Mouse (Mus musculus): Measurements from ENCODE around the gene Rgl3. TPM values are rescaled to one million over a fixed set of nuclear protein-coding genes. Genes with fewer than 3 reads are reported as not detected.

Gene Rgl3
- total and polyA plus RNA-seq, 2 experiments from 2014 or later: 0.63 to 11.4 TPM

DNA sequence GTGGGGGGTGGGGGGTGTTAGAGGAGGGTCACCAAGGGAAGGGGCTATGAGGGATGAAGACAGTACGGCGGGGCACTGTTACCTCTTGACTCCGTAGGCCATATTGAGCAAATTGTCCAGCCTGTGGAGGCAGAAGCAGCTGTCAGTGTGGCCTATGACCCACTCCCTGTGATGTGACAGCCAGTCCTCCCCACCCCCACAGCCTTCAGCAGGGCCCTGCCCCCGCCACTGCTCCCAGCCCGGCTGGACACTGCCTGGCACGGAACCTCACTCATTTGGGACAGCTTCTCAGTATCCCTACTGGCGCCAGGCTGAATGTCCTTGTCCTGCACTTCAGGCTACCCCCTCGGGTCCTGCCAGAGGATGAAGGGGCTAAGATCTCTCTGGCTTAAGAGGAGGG, 35.3 kb upstream of the Rgl3 start:
- 51% methylated on average over 8 of the region's 8 CpGs for WGBS
- H3K9ac ChIP-seq (replicated peaks; ENCODE audit: low read depth, low read length): no peak overlapping the region

DNA sequence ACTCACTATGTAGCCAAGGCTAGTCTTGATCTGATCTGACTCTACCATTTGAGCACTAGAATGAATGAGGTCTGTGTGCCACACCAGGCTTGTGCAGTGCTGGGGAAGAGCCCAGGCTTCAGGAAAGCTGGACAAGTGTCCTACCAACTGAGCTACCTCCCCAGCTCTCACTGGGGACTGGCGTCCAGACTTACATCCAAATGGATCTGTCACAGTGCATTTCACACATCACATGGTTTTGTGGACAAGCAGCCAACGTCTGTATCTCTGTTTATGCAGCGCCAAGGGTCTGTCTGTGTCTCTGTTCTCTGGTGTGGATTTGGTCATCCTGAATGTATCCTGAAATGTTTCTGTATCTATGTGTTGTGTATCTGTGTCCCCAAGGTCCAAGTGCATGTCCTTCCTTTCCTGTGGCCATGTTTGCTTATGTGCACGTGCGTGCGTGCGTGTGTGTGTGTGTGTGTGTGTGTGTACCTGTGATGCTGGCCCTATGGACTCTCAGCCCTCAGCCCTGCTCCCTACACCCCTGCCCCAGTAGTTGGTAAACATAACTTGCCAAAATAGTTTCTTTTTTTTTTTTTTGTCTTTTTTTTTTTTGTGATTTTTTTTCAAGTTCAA, 28.1 kb upstream of the Rgl3 start:
- DNase-seq (ENCODE audit: low spot score): no peak
- no peak for ATAC-seq (ENCODE audit: insufficient read depth, low read depth)
- no peak overlapping the region for H3K9ac ChIP-seq (replicated peaks; ENCODE audit: low read depth, low read length)
- H3K4me1 ChIP-seq (ENCODE audit: control insufficient read depth, insufficient read depth): no peaks in the 10 kb centered on the region
- no peak overlapping the region for H3K4me3 ChIP-seq (ENCODE audit: low read depth, low read length)
- H3K27ac ChIP-seq (ENCODE audit: low read depth): no peak overlapping the region
- 55% methylated on average over 7 of the region's 7 CpGs for WGBS
- H3K27me3 ChIP-seq (ENCODE audit: control insufficient read depth, insufficient read depth, low read length): no peaks in the 10 kb centered on the region
- H3K36me3 ChIP-seq (replicated peaks; ENCODE audit: control insufficient read depth, insufficient read depth, low read length): peaks cover 24% of the 10 kb centered on the region
- H3K4me2 ChIP-seq (ENCODE audit: low read depth, low read length): no peak overlapping the region
- H3K9me3 ChIP-seq (replicated peaks; ENCODE audit: control insufficient read depth, low read length): no peaks in the 10 kb centered on the region
- TF ChIP-seq EP300 (IDR thresholded peaks at IDR 0.05; ENCODE audit: low read depth): no peak
- TF ChIP-seq CTCF (IDR thresholded peaks at IDR 0.05; ENCODE audit: low read depth): no peak

More for the DNA sequence above, 35.3 kb upstream of the Rgl3 start:
- Histone ChIP-seq H3K4me2 (ENCODE audit: low read depth, low read length) (no peak overlapping the region), H3K36me3 (replicated peaks; ENCODE audit: control insufficient read depth, insufficient read depth, low read length) (no peaks in the 10 kb centered on the region), H3K27ac (ENCODE audit: low read depth) (no peak overlapping the region), H3K9me3 (replicated peaks; ENCODE audit: control insufficient read depth, low read length) (no peaks in the 10 kb centered on the region), H3K4me1 (ENCODE audit: control insufficient read depth, insufficient read depth) (no peaks in the 10 kb centered on the region), H3K4me3 (ENCODE audit: low read depth, low read length) (no peak overlapping the region), H3K27me3 (ENCODE audit: control insufficient read depth, insufficient read depth, low read length) (no peaks in the 10 kb centered on the region)
- TF ChIP-seq CTCF (IDR thresholded peaks at IDR 0.05; ENCODE audit: low read depth): no peak
- TF ChIP-seq EP300 (IDR thresholded peaks at IDR 0.05; ENCODE audit: low read depth): no peak
- DNase-seq (ENCODE audit: low spot score) (no peak), ATAC-seq (ENCODE audit: insufficient read depth, low read depth) (no peak)

DNA sequence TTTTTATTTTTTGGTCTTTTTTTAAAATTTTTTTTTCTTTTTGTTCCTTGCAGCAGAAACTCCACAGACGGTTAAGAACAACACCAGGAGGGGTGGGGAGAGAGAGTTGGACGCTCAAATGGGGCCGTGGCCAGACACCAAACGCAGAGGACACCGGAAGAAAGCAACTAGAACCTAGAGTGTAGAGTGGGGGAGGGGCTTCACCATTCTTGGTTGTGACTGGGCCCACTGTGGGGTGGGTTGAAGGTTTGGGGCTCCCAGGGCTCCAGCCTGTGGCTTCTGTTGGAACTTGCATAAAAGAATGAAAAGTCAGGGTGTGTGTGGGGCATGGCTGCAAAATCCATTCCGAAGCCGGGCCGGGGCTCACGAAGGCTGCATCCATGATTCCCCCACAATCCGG, 27.0 kb upstream of the Rgl3 start:
- no peak overlapping the region for H3K27ac ChIP-seq (ENCODE audit: low read depth)
- no peaks in the 10 kb centered on the region for H3K9me3 ChIP-seq (replicated peaks; ENCODE audit: control insufficient read depth, low read length)
- no peak overlapping the region for H3K9ac ChIP-seq (replicated peaks; ENCODE audit: low read depth, low read length)
- DNase-seq (ENCODE audit: low spot score): no peak
- no peak for ATAC-seq (ENCODE audit: insufficient read depth, low read depth)
- H3K4me3 ChIP-seq (ENCODE audit: low read depth, low read length): no peak overlapping the region
- WGBS: 68% methylated on average over 10 of the region's 10 CpGs
- H3K36me3 ChIP-seq (replicated peaks; ENCODE audit: control insufficient read depth, insufficient read depth, low read length): peaks cover 34% of the 10 kb centered on the region
- TF ChIP-seq CTCF (IDR thresholded peaks at IDR 0.05; ENCODE audit: low read depth) (no peak), EP300 (IDR thresholded peaks at IDR 0.05; ENCODE audit: low read depth) (no peak)
- no peaks in the 10 kb centered on the region for H3K4me1 ChIP-seq (ENCODE audit: control insufficient read depth, insufficient read depth)
- H3K4me2 ChIP-seq (ENCODE audit: low read depth, low read length): no peak overlapping the region
- H3K27me3 ChIP-seq (ENCODE audit: control insufficient read depth, insufficient read depth, low read length): no peaks in the 10 kb centered on the region

DNA sequence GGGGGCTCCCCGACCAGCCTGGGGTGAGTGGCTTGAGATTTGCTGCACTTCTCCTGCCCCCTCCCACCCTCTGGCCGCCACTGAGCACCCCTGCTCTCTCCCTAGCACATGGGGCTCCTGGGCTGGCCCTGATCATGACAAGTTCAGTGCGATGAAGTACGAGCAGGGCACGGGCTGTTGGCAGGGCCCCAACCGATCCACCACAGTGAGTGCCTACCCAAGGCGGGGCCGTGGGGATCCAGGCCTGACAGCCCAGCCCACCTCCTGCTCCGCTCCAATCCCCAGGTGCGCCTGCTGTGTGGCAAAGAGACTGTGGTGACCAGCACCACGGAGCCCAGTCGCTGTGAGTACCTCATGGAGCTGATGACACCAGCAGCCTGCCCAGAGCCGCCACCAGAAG, 23.5 kb upstream of the Rgl3 start:
- Histone ChIP-seq H3K36me3 (replicated peaks; ENCODE audit: control insufficient read depth, insufficient read depth, low read length) (peaks cover 69% of the 10 kb centered on the region), H3K27ac (ENCODE audit: low read depth) (no peak overlapping the region), H3K4me1 (ENCODE audit: control insufficient read depth, insufficient read depth) (no peaks in the 10 kb centered on the region), H3K9ac (replicated peaks; ENCODE audit: low read depth, low read length) (no peak overlapping the region), H3K4me2 (ENCODE audit: low read depth, low read length) (no peak overlapping the region), H3K4me3 (ENCODE audit: low read depth, low read length) (no peak overlapping the region), H3K27me3 (ENCODE audit: control insufficient read depth, insufficient read depth, low read length) (no peaks in the 10 kb centered on the region), H3K9me3 (replicated peaks; ENCODE audit: control insufficient read depth, low read length) (no peaks in the 10 kb centered on the region)
- DNase-seq (ENCODE audit: low spot score) (no peak), ATAC-seq (ENCODE audit: insufficient read depth, low read depth) (no peak)
- TF ChIP-seq EP300 (IDR thresholded peaks at IDR 0.05; ENCODE audit: low read depth): no peak
- no peak for TF ChIP-seq CTCF (IDR thresholded peaks at IDR 0.05; ENCODE audit: low read depth)
- 88% methylated on average over 13 of the region's 13 CpGs for WGBS

DNA sequence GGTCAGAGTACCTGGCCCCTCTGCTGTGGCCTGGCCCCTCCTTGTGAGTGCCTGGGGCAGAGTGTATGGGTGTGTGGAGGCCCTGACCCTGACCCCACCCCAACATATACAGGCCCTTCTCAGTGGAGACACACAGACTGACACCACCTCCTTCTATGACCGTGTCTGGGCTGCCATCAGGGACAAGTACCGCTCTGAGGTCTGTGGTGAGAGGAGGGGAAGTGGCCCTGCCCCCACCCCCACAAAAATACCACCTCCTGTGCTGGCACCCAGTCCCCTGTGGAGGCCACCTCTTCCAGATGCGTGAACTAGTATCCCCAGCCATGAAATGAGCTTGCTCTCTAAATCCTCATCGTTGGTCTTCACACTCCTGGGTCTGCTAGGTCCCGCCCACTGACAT, 21.8 kb upstream of the Rgl3 start:
- 77% methylated on average over 5 of the region's 5 CpGs for WGBS
- DNase-seq (ENCODE audit: low spot score) (no peak), ATAC-seq (ENCODE audit: insufficient read depth, low read depth) (peak; percentile 45)
- Histone ChIP-seq H3K27ac (ENCODE audit: low read depth) (no peak overlapping the region), H3K36me3 (replicated peaks; ENCODE audit: control insufficient read depth, insufficient read depth, low read length) (peaks cover 86% of the 10 kb centered on the region), H3K4me3 (ENCODE audit: low read depth, low read length) (no peak overlapping the region), H3K27me3 (ENCODE audit: control insufficient read depth, insufficient read depth, low read length) (no peaks in the 10 kb centered on the region), H3K9me3 (replicated peaks; ENCODE audit: control insufficient read depth, low read length) (no peaks in the 10 kb centered on the region), H3K4me1 (ENCODE audit: control insufficient read depth, insufficient read depth) (no peaks in the 10 kb centered on the region), H3K4me2 (ENCODE audit: low read depth, low read length) (no peak overlapping the region), H3K9ac (replicated peaks; ENCODE audit: low read depth, low read length) (no peak overlapping the region)
- TF ChIP-seq EP300 (IDR thresholded peaks at IDR 0.05; ENCODE audit: low read depth) (no peak), CTCF (IDR thresholded peaks at IDR 0.05; ENCODE audit: low read depth) (no peak)

DNA sequence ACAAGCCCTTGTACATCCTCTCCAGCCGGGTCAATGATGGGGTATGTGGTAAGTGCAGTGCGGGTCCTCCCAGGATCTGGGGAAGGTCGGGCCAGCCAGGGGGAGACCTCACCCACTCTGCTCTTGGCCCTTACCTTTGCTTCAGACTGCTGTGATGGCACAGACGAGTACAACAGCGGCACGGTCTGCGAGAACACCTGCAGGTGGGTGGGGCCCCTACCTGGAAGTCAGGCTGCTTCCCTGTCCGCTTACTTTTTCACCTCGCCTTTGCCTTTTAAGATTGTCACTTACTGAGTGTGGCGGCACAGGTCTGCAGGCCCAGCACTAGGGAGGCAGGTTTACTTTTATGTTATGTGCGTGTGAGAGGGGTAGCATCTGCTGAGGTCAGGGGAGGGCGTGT, 15.3 kb upstream of the Rgl3 start:
- DNase-seq (ENCODE audit: low spot score): no peak
- WGBS: 92% methylated on average over 12 of the region's 12 CpGs
- peaks cover 53% of the 10 kb centered on the region for H3K36me3 ChIP-seq (replicated peaks; ENCODE audit: control insufficient read depth, insufficient read depth, low read length)

More for the DNA sequence above, 15.3 kb upstream of the Rgl3 start:
- peaks cover 10% of the 10 kb centered on the region for H3K4me1 ChIP-seq (ENCODE audit: control insufficient read depth, insufficient read depth)
- no peak overlapping the region for H3K9ac ChIP-seq (replicated peaks; ENCODE audit: low read depth, low read length)
- TF ChIP-seq CTCF (IDR thresholded peaks at IDR 0.05; ENCODE audit: low read depth) (no peak), EP300 (IDR thresholded peaks at IDR 0.05; ENCODE audit: low read depth) (no peak)
- no peaks in the 10 kb centered on the region for H3K9me3 ChIP-seq (replicated peaks; ENCODE audit: control insufficient read depth, low read length)
- 0 out of 2 replicates have a peak, but pooled peaks cover 8% of the 10 kb centered on the region for H3K27me3 ChIP-seq (ENCODE audit: control insufficient read depth, insufficient read depth, low read length)
- H3K27ac ChIP-seq (ENCODE audit: low read depth): no peak overlapping the region
- no peak overlapping the region for H3K4me3 ChIP-seq (ENCODE audit: low read depth, low read length)
- no peak overlapping the region for H3K4me2 ChIP-seq (ENCODE audit: low read depth, low read length)
- ATAC-seq (ENCODE audit: insufficient read depth, low read depth): no peak

Data from heart, postnatal 0 days (tissue).